Mouse (Mus musculus) ES-E14 (cell line): ENCODE results near the gene Pvr.
A peak's percentile ranks its signal among the peaks of the same experiment; 100 is the strongest.

Experiments used
- CHD2 ChIP-seq: IDR thresholded peaks from 2 replicates; pipeline ENCODE4 v1.6.1; 2014; ENCODE audit warnings: mild to moderate bottlenecking, low read depth, low read length, inconsistent platforms
- HCFC1 ChIP-seq: IDR thresholded peaks from 2 replicates; pipeline ENCODE4 v1.6.1; 2012; ENCODE audit warnings: low read length, inconsistent platforms, borderline replicate concordance; ENCODE audit not compliant: insufficient read depth
- ZC3H11A ChIP-seq: IDR thresholded peaks from 2 replicates; pipeline ENCODE4 v1.6.1; 2012; ENCODE audit warnings: low read depth, mild to moderate bottlenecking, inconsistent platforms, low read length, borderline replicate concordance
- ZNF384 ChIP-seq: IDR thresholded peaks from 2 replicates; pipeline ENCODE4 v1.6.1; 2012; ENCODE audit warnings: low read depth, low read length, inconsistent platforms

- TF ChIP-seq HCFC1 (no peak), ZNF384 (no peak), ZC3H11A (peak; percentile 56; the same call in 1 of the 2 replicates), CHD2 (no peak)
Measured at GRCm38 (mm10) chr7:19956341-19956781, 35.4 kb upstream of the Pvr start.
